Mouse (Mus musculus) hindbrain, embryonic 13.5 days (tissue): ENCODE data around the gene Upk1a. TPM values are rescaled to one million over a fixed set of nuclear protein-coding genes. Genes with fewer than 3 reads are reported as not detected.

Experiments used
- microRNA-seq: library from miRNA; unstranded; fragments of <30 nt; microRNA quantifications from one replicate; pipeline ENCODE4, GENCODE M21; 2016
- polyA plus RNA-seq: library from polyadenylated mRNA; unstranded; fragments of >200 nt; fragmentation: Nextera tagmentation; extraction: Ambion mirVana; gene quantifications from 2 replicates; pipeline ENCODE4 v1.2.1, GENCODE M21; 2015

The Upk1a gene
- polyA plus RNA-seq, 1 experiment from 2014 or later = 0.49 TPM

Small RNAs within 50 kb of the gene (microRNA-seq; reads per million reads assigned to microRNA genes)
- not detected for gene Mir3569

Other genes with a start within 250 kb of the Upk1a start
- 29.8 and 38.1 TPM in 2 replicates for gene Tyrobp, start 199.1 kb downstream of the Upk1a start, polyA plus RNA-seq
- 0.52 and 0.88 TPM in 2 replicates for gene Hcst, start 193.0 kb downstream of the Upk1a start, polyA plus RNA-seq
- 2.0 TPM in 2 replicates for gene Nfkbid, start 191.1 kb downstream of the Upk1a start, polyA plus RNA-seq
- gene Aplp1, start 167.3 kb downstream of the Upk1a start, polyA plus RNA-seq = 583 and 599 TPM in 2 replicates
- gene Kirrel2, start 155.2 kb downstream of the Upk1a start, polyA plus RNA-seq = 6.6 and 10.0 TPM in 2 replicates
- 0.94 and 1.8 TPM in 2 replicates for gene Nphs1, start 154.5 kb downstream of the Upk1a start, polyA plus RNA-seq
- gene Prodh2, start 119.2 kb downstream of the Upk1a start, polyA plus RNA-seq = not detected in 2 replicates
- gene Arhgap33, start 77.8 kb downstream of the Upk1a start, polyA plus RNA-seq = 103 and 111 TPM in 2 replicates
- 7.8 and 7.9 TPM in 2 replicates for gene Hspb6, start 60.7 kb downstream of the Upk1a start, polyA plus RNA-seq
- 8.1 and 8.4 TPM in 2 replicates for gene Proser3, start 60.5 kb downstream of the Upk1a start, polyA plus RNA-seq
- 51.7 and 57.9 TPM in 2 replicates for gene Lin37, start 53.0 kb downstream of the Upk1a start, polyA plus RNA-seq
- 98.9 and 105 TPM in 2 replicates for gene U2af1l4, start 49.5 kb downstream of the Upk1a start, polyA plus RNA-seq
- gene Gm49396, start 49.5 kb downstream of the Upk1a start, polyA plus RNA-seq = 15.4 and 19.8 TPM in 2 replicates
- gene Psenen, start 49.2 kb downstream of the Upk1a start, polyA plus RNA-seq = 134 and 139 TPM in 2 replicates
- gene Igflr1, start 47.4 kb downstream of the Upk1a start, polyA plus RNA-seq = 5.3 and 6.1 TPM in 2 replicates
- gene Kmt2b, start 24.1 kb downstream of the Upk1a start, polyA plus RNA-seq = 10.7 and 11.3 TPM in 2 replicates
- 0.21 and 0.25 TPM in 2 replicates for gene Zbtb32, start 13.9 kb downstream of the Upk1a start, polyA plus RNA-seq
- gene Cox6b1, start 13.3 kb upstream of the Upk1a start, polyA plus RNA-seq = 1,107 TPM in 2 replicates
- not detected in 2 replicates for gene Etv2, start 23.0 kb upstream of the Upk1a start, polyA plus RNA-seq
- 137 and 140 TPM in 2 replicates for gene Rbm42, start 37.5 kb upstream of the Upk1a start, polyA plus RNA-seq
- gene Haus5, start 52.1 kb upstream of the Upk1a start, polyA plus RNA-seq = 23.2 and 27.1 TPM in 2 replicates
- not detected in 2 replicates for gene Pmis2, start 58.8 kb upstream of the Upk1a start, polyA plus RNA-seq
- not detected in 2 replicates for gene 2200002J24Rik, start 86.1 kb upstream of the Upk1a start, polyA plus RNA-seq
- gene Atp4a, start 99.4 kb upstream of the Upk1a start, polyA plus RNA-seq = 1.2 and 1.6 TPM in 2 replicates
- 232 and 243 TPM in 2 replicates for gene Tmem147, start 116.7 kb upstream of the Upk1a start, polyA plus RNA-seq
- gene Gapdhs, start 130.8 kb upstream of the Upk1a start, polyA plus RNA-seq = 1.3 and 1.7 TPM in 2 replicates
- gene Sbsn, start 138.6 kb upstream of the Upk1a start, polyA plus RNA-seq = 1.3 and 1.7 TPM in 2 replicates
- gene Dmkn, start 150.9 kb upstream of the Upk1a start, polyA plus RNA-seq = 0.52 and 0.70 TPM in 2 replicates
- 1.1 TPM in 1 of 2 replicates, not detected in the other for gene Krtdap, start 175.0 kb upstream of the Upk1a start, polyA plus RNA-seq
- 0.22 TPM in 1 of 2 replicates, not detected in the other for gene Ffar2, start 210.9 kb upstream of the Upk1a start, polyA plus RNA-seq
- 0.13 TPM in 1 of 2 replicates, not detected in the other for gene Ffar3, start 243.3 kb upstream of the Upk1a start, polyA plus RNA-seq
- gene Ffar1, start 248.7 kb upstream of the Upk1a start, polyA plus RNA-seq = not detected in 2 replicates